In the genomic region with DNA sequence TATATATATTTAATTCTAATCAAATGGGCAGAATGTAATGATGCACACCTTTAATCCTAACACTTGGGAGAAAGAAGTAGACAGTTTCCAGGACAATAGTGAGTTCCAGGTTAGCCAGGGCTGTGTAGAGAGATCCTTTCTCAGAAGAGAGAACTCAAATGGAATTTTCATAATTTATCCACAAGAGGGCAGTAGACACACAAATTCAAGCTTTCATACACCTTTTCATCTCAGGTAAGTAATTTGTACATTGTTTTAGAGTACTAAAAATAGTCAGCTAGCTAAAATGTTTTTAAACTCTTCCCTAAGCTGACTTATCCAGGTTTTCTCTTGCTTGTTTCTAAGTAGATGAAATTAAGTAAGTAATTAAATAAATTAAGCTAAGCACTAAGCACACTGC, we compare ENCODE assay signal across 13 mouse cellular contexts. TPM values are rescaled to one million over a fixed set of nuclear protein-coding genes. Genes with fewer than 3 reads are reported as not detected.
DNase-seq lines count a peak whose midpoint lies in the region; ATAC-seq and TF ChIP-seq lines count a peak whose summit lies in the region.
"Had no signal": no experiment of that assay in that cellular context is flagged by ENCODE, and none has a peak within 500 bp of the region (broad histone marks: within the 10 kb centered on the region; RNA-seq: fewer than 3 reads in every experiment).

No protein-coding gene starts in this region.

- ATAC-seq in erythroid progenitor cell, adult 5-6 weeks (replicated peaks; ENCODE audit: low FRiP score, poor library complexity, severe bottlenecking), result no peak

- H3K27me3 ChIP-seq in E14TG2a.4 (ENCODE audit: insufficient read depth, low read length), result no peaks in the 10 kb centered on the region
- H3K27me3 ChIP-seq: limb, embryonic 15.5 days had no signal

- DNase-seq in layer of hippocampus, adult 2 months (ENCODE audit: low spot score in 2 of 2), result no peak
- no peak for DNase-seq in layer of hippocampus, adult 11-12 months (ENCODE audit: low spot score)
- DNase-seq in A20 (ENCODE audit: low read depth, low spot score), result peak; percentile 59
- DNase-seq in induced T-regulatory cell, adult 2 months (ENCODE audit: low read depth), result peak; percentile 75
- no peak for DNase-seq in right cerebral cortex, postnatal 25 days
- DNase-seq: adrenal gland, adult 8-10 months; cerebellum, postnatal 36 days; heart, postnatal 36 days; right cerebral cortex, postnatal 4 days had no signal

- H3K4me1 ChIP-seq in E14TG2a.4 (replicated peaks; ENCODE audit: low read depth, low read length), result peaks cover 28% of the 10 kb centered on the region

- H3K27ac ChIP-seq in layer of hippocampus, adult 2 months, result no peak overlapping the region
- H3K27ac ChIP-seq: limb, embryonic 15.5 days had no signal

- peak; percentile 86 for TF ChIP-seq CTCF in layer of hippocampus, adult 2 months (conservative IDR thresholded peaks at IDR 0.05)
- TF ChIP-seq CTCF in E14TG2a.4 (conservative IDR thresholded peaks at IDR 0.05; ENCODE audit: low read length), result peak; percentile 42

- no peaks in the 10 kb centered on the region for H3K9me3 ChIP-seq in E14TG2a.4 (ENCODE audit: low read length)
- H3K9me3 ChIP-seq: limb, embryonic 15.5 days had no signal

- H3K36me3 ChIP-seq in E14TG2a.4 (ENCODE audit: insufficient read depth, low read length), result peaks cover 68% of the 10 kb centered on the region

- H3K4me3 ChIP-seq in layer of hippocampus, adult 2 months, result no peak overlapping the region
- no peak overlapping the region for H3K4me3 ChIP-seq in E14TG2a.4 (replicated peaks; ENCODE audit: low read length)
- H3K4me3 ChIP-seq: limb, embryonic 15.5 days had no signal

RNA-seq across cellular contexts. Expression of a gene that starts 6.5 kb away (rescaled TPM):
- total RNA-seq in layer of hippocampus, adult 2 months (2021), result 10 to 100 TPM; 51.6 to 62.1 TPM
- 135 and 194 TPM in 2 replicates for total RNA-seq in erythroid progenitor cell, adult 5-6 weeks (2015; ENCODE audit: low replicate concordance)
- 137 and 140 TPM in 2 replicates for total RNA-seq in erythroid progenitor cell, adult 5-6 weeks (2017; ENCODE audit: low replicate concordance)

RNA-seq across cellular contexts. Expression of a gene that starts 19.0 kb away (rescaled TPM):
- total RNA-seq in layer of hippocampus, adult 2 months (2021), result not detected
- total RNA-seq in erythroid progenitor cell, adult 5-6 weeks (2015; ENCODE audit: low replicate concordance), result not detected in 2 replicates
- total RNA-seq in erythroid progenitor cell, adult 5-6 weeks (2017; ENCODE audit: low replicate concordance), result not detected in 2 replicates
- total RNA-seq: adrenal gland, adult 8-10 months; heart, postnatal 36 days; layer of hippocampus, adult 18-20 months had no signal

RNA-seq across cellular contexts. Expression of a gene that starts 29.6 kb away (rescaled TPM):
- total RNA-seq in layer of hippocampus, adult 2 months (2021), result 10 to 100 TPM; 36.1 to 41.4 TPM
- total RNA-seq in erythroid progenitor cell, adult 5-6 weeks (2015; ENCODE audit: low replicate concordance), result 64.2 and 80.1 TPM in 2 replicates
- total RNA-seq in erythroid progenitor cell, adult 5-6 weeks (2017; ENCODE audit: low replicate concordance), result 88.1 and 97.8 TPM in 2 replicates

Comparison
In these comparisons a context has a peak if more than half of its experiments do, and no peak if none do; other contexts are left out.
1. DNase-seq: peak in A20 (single experiment) and induced T-regulatory cell, adult 2 months (single experiment); none in layer of hippocampus, adult 2 months (0 of 2), layer of hippocampus, adult 11-12 months (single experiment) and right cerebral cortex, postnatal 25 days (single experiment).